Mouse (Mus musculus) left cerebral cortex, postnatal 36 days (tissue): ENCODE measurements around the gene 6820408C15Rik. TPM values are rescaled to one million over a fixed set of nuclear protein-coding genes. Genes with fewer than 3 reads are reported as not detected.
"Not testable (repeated sequence)": the region's sequence is repeated elsewhere in the genome, so short reads cannot be mapped to it uniquely, and the experiment has no call there.

Source experiments
- DNase-seq, 2 experiments: peaks; one replicate each; pipeline ENCODE4 v3.0.0; 2021 to 2022; ENCODE audit warnings: low spot score in 2 of 2, mixed read lengths in 1 of 2
- intact Hi-C: fragments of 180-260 bp; cut with DNase I; formaldehyde crosslinking; loops from one replicate; pipeline ENCODE4 v1.15.1; 2025
- total RNA-seq, 2 experiments: library from RNA; stranded (reverse); gene quantifications; 2 replicates each; pipeline ENCODE4 v1.2.3; 2021

6820408C15Rik gene
- total RNA-seq, 2 experiments from 2014 or later, result 2.1 to 3.6 TPM

DNA sequence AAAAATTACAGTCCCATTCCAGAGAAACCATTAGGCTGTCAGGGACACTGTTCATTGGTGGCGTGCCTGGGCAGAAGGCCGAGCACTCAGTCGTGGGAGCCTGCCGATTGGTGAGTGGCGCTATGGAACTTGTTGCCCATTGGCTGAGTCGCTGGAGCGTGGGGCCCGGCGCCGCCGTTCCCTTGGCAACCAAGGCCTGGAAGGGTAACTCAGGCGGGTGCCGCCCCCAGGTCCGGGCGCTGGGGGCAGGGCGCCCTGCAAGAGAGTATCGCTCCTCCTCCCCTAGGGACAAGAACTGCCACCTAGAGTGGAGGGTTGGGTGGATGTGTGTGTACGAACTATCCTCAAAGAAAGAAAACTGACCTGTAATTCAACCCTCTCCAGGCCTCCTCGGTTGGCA is 9.3 kb upstream of the 6820408C15Rik start:
- intact Hi-C loops, result no loop called here
- peak; percentile 97 for DNase-seq

DNA sequence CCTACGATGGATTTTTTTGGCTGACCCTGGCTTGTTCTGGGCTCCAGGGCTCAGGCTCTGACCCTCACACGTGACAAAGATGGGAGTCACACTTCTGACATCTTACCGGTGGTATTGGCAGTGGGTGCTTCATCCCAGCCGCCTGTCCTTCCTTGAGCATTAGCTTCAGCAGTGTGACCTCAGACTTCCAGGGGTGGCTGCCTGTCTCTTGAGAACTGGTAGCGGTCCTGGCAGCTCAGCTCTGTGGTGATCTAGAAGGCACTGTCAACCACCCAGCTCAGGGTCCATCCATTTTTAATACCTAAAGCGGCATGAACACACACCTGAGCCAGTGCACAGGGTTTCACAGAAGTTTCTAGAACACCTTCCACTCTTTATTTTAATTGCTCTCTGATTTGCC is 5.6 kb upstream of the 6820408C15Rik start:
- intact Hi-C loops, result no loop called here
- no peak for DNase-seq

DNA sequence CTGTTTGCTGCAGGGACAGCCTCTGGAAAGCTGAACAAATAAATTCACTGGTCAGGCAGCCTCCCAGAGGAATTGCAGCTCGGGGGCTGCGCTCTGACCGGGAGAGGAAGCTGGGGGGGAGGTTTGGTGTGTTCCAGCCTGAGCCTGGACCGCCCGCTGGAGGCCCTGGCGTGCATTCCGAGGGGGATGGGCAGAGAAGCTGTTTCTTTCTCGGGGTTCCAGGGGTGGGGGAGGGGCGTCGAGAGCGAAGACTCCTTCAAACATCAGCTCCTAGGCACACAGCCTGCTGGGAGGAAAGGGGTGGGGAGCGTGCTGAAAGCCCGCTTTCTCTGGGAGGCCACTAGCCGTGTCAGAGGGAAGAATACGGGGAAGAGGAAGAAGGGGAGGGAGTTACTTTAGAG is 4.4 kb upstream of the 6820408C15Rik start:
- intact Hi-C loops, result no loop called here
- peak; percentile 59 to 72 for DNase-seq

DNA sequence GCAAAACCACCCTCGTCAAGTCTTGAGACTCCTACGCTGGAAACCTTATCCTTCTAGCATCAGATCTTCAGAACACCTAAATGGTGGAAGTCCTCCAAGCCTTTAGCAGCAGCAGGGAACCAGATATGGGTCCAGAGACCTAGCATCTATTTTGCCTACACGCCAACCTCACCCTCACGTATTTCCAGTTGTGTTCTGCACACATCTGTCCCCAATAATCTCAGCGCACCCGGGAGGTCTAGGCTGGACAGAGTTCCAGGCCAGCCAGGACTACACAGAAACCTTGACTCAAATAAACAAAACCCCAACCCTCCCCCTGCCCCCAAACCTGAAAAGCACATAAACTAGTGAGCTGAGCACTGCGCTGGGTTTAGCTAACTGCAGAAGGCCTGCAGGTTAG is 3.9 kb upstream of the 6820408C15Rik start:
- intact Hi-C loops, result no loop called here
- DNase-seq, result no peak

DNA sequence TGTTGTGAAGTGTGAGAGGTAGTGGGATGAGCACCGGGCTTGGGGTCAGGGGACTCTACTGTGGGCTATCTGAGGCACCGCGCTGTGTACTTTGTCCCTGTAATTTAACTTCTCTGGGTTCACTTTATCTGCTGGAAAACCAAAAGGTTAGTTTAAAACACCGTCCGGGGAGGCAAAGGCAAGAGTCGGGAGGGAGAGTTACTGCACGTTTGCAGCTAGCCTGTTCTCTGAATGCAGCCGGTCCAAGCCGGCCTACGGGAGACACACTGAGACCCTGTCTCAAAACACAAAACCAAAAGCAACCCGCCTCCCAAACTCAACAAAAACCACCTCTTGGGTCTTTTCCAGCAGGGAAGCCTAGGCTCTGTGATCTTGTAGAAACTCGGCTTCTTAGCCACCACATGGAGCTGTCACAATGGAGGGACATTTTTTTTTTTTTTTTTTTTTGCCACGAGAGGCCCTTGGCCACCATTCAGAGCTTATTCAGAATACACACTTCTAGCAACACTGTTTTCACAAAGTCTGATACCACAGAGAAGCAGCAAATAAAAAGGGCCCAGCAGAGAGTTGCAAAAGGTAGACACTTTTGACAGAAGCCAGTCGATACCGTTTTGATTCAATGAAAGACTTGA is 2.7 kb upstream of the 6820408C15Rik start:
- DNase-seq, result no peak
- intact Hi-C loops, result no loop called here

DNA sequence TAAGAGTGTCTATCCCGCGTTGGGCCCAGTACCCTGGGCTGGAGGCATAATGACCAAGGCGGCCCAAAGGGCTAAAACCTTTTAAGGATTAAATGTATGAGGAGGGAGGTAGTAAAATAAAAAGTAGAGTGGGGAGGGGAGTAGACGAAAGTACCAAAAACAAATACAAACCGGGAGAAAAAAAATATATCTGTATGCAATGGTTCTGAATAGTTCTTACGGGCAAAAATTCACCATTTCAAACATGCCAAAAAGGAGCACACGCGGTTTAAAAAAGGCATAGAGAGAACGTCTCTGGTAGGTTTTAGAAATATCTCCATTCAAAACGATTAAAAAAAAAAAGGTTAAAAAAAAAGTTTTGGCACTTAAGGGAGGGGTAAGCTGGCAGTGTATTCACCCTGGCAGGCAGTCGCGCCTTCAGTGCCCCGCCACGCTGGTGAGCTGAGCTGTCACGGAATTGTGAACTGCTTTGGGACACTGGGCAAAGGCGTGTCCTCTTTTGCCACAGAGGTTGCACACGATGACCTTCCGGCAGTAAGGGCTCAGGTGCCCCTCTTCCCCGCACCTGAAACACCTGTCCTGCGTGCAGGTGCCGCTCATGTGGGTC is 2.1 kb upstream of the 6820408C15Rik start:
- no peak for DNase-seq
- intact Hi-C loops, result no loop called here

DNA sequence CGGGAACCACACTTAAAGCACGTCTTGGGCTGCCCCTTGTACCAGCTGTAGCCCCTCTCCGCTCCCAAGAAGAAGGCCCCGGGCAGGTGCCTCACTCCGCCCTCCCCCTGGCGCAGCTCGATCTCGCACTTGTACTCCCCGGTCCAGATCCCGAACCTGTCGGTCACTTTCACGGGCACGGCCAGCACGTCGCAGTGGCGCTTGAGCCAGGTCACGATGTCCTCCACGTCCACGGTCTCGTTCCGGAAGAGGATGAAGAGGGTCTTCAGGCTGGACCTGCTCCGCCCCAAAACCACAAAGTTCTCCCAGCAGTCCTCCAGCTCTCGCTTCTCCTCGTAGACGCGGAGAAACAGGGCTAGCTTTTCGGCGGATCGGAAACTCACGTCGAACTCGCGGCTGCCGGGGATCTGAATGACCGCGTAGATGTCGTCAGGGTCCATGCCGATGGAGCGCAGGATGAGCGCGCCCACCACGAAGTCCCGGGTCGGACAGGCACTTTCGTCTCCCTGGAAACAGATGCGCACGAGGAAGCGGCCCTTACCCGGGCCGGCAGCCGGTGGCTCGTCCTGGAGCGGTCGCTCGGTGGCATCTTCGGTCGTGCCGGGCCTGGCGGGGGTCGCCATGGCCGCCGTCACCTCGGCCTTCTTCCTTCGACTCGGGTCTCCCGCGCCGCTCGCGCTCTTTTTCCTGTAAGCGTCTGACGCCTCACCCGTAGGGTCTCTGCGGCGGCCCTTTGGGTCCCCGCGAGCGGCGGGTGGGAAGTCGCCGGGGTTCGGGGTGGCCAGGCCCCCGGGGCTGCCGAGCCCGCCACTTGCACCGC is 1.4 kb upstream of the 6820408C15Rik start:
- peak; percentile 44 to 49 for DNase-seq
- intact Hi-C loops, result loop anchor here (1.0 kb wide), 1 partner anchor 18 kb away; no protein-coding TSS in a partner anchor

DNA sequence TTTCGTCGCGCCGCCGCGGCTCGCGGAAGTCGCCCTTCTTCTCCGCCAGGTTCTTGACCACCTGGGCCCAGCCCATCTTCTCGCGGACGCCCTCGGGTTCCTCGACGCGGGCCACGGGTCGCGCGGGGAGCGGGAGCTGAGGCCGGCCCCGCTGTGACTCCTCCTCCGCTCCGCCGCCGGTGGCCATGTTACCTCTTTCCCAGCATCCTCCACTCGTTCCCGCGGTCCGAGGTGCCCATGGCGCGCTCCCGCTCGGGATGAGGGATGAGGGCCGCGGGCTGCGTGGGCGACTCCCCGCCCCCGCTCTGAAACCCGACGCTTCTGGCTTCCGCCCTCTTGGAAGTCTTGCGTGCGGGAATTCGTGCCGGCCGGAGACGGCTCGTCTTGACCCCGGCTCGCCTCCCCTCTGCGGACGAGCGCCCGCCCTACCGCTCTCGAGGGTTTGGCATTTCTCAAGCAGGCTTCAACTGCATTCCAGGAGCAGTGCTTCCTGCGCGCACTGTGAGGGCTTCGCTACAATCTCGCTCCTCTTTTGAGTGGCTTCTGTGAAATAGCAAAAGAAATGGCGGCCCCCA is 709 bp upstream of the 6820408C15Rik start, which contains the start of gene Zcchc3:
Zcchc3 (minus strand) TSS at position 437 of the 575 bp plus-strand sequence.
- DNase-seq, result peak; percentile 89 to 90
- intact Hi-C loops, result loop anchor here (1.0 kb wide), 1 partner anchor 18 kb away; no protein-coding TSS in a partner anchor

DNA sequence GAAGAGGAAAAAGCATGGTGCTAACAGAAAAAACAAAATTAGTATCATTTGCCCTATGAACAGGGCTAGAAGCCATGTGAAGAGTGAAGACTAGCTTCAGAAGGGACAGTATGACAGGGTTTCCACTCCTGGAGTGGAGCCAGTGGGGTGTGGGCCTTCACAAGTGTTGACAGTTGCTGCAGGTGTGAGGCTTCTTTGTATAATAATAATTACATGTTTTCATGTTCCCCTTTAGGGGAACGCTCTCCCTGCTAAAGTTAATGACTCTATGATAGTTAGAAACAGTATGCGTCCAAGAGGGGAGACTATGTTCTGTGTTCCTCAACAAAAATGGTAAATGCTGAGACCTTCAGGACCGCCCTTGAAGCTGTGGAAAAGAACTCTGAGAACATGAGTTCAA is 399 bp downstream of the 6820408C15Rik start:
- no peak for DNase-seq
- intact Hi-C loops, result no loop called here

DNA sequence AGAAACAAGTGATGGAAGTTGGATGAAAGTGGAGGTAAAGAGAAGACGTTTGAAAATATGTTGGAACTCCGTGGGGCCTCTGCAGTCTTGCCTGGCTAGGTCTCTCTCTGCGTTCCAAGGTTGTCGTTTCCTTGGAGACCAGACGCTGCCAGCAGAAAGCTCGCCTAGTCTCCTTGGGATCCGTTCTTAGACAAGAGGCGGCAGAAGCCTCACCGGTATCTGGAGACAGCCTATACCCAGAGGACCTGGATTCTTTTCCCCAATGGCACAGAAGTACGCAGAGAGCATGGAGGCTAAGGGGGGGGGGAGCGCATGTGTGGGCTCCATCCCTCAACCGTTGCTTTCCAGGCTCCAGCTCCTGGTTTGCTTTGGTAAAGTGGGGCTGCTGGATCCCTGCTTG is 12.1 kb downstream of the 6820408C15Rik start:
- DNase-seq, result peak; percentile 41
- intact Hi-C loops, result no loop called here

DNA sequence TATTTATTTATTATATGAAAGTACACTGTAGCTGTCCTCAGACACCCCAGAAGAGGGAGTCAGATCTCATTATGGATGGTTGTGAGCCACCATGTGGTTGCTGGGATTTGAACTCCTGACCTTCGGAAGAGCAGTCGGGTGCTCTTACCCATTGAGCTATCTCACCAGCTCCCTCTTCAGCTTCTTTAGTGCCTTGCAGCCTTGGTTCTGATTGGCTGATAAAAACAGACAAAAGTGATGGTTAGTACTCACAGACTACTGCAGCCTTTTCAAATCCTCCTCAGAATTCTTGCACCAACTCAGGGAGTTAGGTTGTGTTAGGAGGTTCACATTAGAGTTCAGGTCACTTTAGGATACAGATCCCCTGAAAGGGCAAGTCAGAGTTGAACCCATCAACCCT is 13.1 kb downstream of the 6820408C15Rik start:
- intact Hi-C loops, DNase-seq: not testable (repeated sequence)

DNA sequence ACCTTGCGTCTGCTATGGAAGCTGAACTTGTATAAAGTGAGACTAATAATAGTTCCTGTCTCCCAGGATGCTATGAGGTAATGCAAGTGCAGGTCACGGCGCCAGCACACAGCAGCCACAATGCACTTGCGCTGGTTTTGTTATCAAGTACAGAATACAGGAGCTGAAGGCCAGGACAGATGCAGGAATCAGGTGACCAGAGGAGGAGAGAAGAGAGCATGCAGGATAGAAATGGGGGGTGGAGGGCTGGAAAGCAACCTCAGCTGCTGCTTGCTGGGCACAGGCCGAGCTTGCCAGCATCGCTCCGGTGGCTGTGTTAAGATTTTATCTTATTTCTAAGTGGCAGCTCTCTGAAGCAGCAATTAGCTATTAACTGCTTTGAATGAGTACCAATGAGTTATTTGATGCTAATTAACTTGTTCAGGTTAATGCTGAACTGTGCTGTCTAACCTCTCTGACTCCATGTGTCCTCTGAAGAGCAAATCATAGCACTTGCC is 21.1 kb downstream of the 6820408C15Rik start:
- intact Hi-C loops, result no loop called here

DNA sequence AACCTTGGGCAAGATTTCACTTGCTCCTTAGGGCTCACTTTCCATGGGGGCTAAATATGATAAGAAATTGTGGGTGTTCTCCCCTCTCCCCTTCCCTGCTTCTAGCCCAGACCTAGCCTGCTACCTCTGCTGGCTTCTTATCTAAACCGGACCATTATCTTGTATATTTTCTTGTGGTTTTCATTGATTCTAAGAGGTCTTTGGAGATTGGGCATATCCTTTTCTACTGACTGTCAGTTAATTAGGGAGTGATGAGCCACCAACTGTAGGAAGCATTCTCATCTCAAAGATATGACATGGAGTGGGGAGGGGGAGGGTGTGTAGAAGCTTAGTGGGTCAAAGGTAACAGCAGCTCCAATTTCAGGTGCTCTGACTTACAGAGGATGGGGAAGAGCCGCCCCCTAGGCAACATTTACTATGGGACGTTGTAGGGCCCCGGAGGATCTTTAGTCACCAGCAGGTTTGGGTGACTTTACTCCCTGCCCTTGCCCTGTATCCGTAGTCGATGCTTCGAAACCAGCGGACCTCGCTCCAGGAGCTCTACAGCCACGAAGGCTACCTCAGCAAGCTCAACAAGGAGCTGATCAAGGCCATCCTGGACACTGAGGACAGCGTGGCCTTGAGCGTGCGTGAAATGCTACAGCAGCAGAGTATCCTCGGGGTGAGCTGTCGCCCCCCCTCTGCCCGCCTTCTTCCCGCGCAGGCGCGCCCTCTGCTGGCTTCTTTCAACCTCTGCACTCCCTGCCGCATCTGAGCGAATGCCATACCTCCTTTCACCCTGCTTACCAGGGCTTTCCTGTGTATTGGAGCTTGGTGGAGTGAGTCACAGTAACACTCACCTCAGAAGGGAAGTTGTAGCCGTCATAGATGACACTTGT is 21.8 kb downstream of the 6820408C15Rik start:
- intact Hi-C loops, result loop anchor here (1.0 kb wide), 2 partner anchors 41 to 45 kb away; no protein-coding TSS in a partner anchor
- DNase-seq, result peak; percentile 82 to 83

More for the DNA sequence above, 21.1 kb downstream of the 6820408C15Rik start:
- DNase-seq, result no peak

DNA sequence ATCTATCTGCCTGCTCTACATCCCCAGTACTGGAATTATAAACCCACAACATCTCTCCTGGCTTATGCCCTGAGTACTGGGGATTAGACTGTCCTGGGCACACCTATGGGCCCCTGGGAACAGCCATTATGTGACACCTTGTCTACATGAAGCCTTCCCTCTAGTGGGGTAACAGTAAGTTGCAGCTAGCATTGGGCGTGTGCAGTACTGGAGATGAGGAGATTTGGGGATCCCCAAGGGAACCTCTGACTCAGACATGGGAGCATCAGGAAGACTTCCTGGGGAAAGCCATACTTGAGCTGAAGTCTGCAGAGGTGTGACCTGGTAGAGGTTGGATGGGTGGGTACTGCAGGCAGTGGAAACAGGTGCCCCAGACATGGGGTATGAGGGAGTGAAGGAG is 23.6 kb downstream of the 6820408C15Rik start:
- intact Hi-C loops, result no loop called here
- DNase-seq, result no peak

DNA sequence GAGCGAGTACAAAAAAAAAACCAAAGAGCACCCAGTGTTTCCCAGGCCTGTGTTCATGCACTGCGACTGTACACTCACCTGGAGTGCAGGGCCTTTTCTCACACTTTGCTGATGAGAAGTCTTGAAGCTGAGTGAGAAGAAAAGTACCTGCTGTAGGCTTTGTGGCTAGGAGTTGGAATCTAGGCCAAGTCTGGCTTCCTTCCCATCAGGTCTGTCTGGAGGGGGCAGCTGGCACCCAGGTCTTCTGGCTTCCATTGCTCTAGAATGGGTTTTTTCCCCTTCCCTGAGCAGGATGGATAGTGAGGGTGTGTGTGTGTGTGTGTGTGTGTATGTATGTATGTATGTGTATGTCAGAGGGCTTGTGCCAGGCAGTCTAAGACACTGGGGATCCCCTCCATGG is 24.4 kb downstream of the 6820408C15Rik start:
- intact Hi-C loops, result no loop called here
- DNase-seq, result no peak

DNA sequence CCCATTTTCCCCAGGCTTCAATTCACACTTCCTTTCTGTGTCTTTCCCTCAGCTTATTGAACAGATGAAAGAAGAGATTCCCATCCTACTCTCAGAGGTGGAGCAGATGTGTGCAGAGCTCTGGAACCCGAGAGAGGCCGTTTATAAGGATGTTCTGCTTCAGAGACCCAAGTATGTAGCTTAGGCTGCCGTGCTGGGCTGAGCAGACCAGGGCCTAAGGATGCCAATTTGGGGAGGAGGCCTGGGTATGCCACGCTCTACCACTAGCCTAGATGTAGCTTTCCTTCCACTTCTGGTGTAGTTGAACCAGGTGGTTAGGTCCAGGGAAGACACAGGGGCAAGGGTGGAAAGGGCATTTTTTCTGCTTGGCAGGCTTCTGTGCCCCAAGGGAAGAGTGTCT is 26.9 kb downstream of the 6820408C15Rik start:
- intact Hi-C loops, result no loop called here
- no peak for DNase-seq

DNA sequence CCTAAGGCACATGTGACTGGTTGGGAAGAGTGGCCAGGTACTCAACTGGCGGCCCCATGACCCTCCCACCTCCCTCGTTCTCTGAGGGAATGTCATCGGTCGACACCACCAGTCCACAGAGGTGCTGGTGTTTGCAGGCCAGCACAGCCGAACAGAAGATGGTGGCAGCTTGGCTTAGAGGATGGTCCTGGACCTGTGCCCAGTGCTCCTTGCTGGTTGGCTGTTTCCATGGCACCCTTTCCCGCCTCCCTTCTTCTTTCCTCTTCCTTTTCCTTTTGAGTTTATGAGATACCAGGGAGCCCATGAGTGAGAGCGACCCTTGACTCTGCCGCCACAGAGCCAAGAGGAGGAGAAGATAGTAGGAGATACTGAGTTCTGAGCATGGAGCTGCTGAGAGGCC is 27.9 kb downstream of the 6820408C15Rik start:
- no peak for DNase-seq
- intact Hi-C loops, result no loop called here

DNA sequence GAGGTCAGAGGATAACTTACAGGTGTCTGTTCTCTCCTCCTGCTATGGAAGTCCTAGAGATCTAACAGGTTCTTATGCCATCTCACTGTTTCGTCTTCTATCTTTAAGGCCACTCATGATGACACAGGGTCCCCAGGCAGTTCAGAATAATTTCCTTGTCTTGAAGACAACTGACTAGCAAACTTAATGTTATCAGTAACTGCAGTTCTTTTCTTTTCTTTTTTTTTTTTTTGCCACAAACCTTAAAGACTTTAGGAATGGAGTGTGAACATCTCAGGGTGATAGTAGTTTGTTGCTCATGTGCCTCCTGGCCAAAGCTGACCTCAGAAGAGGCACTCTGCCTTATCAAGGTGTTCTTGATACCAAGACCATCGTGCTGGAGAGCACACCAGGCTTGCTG is 31.3 kb downstream of the 6820408C15Rik start:
- intact Hi-C loops, result no loop called here
- no peak for DNase-seq

DNA sequence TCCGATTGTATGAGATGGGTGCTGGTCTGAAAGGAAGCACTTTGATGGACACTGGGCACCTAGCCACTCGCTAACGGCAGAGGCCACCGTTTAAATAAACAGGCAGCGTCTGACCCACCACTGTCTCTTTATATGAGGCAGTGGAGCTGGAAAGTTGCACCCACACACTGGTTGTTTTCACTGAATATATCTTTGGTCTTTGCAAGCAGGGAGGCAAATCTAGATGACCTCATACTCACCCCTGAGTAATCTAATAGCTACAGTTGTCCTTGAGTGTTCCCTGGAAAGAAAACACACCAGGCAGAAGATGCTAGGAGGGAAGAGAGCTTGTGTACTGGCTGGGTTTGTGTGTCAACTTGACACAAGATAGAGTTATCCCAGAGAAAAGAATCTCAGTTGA is 32.1 kb downstream of the 6820408C15Rik start:
- DNase-seq, result no peak
- intact Hi-C loops, result no loop called here
